Mouse (Mus musculus): ENCODE measurements around the gene Tnrc6a. TPM values are rescaled to one million over a fixed set of nuclear protein-coding genes. Genes with fewer than 3 reads are reported as not detected.
A peak's percentile ranks its signal among the peaks of the same experiment; 100 is the strongest.
"Not testable (repeated sequence)": the region's sequence is repeated elsewhere in the genome, so short reads cannot be mapped to it uniquely, and the experiment has no call there.

Gene Tnrc6a
- total RNA-seq (2015; ENCODE audit: low replicate concordance), result 5.4 and 13.6 TPM in 2 replicates
- 12.1 and 15.5 TPM in 2 replicates for total RNA-seq (2017; ENCODE audit: low replicate concordance)

- peak; percentile 96 for ATAC-seq (replicated peaks; ENCODE audit: low FRiP score, poor library complexity, severe bottlenecking)
Observed at GRCm38 (mm10) chr7:123123665-123124298, at the start of gene Tnrc6a. TSS of gene Tnrc6a (plus strand) at chr7:123123885.

- no peak for ATAC-seq (replicated peaks; ENCODE audit: low FRiP score, poor library complexity, severe bottlenecking)
Observed at GRCm38 (mm10) chr7:123082236-123082635, 41.4 kb upstream of the Tnrc6a start.

GRCm38 (mm10) chr7:123083441-123084123, 40.1 kb upstream of the Tnrc6a start:
- ATAC-seq (replicated peaks; ENCODE audit: low FRiP score, poor library complexity, severe bottlenecking), result no peak

GRCm38 (mm10) chr7:123084180-123084691, 39.4 kb upstream of the Tnrc6a start:
- no peak for ATAC-seq (replicated peaks; ENCODE audit: low FRiP score, poor library complexity, severe bottlenecking)

- ATAC-seq (replicated peaks; ENCODE audit: low FRiP score, poor library complexity, severe bottlenecking), result no peak
Observed at GRCm38 (mm10) chr7:123084708-123085107, 39.0 kb upstream of the Tnrc6a start.

- no peak for ATAC-seq (replicated peaks; ENCODE audit: low FRiP score, poor library complexity, severe bottlenecking)
Observed at GRCm38 (mm10) chr7:123088920-123089319, 34.8 kb upstream of the Tnrc6a start.

- no peak for ATAC-seq (replicated peaks; ENCODE audit: low FRiP score, poor library complexity, severe bottlenecking)
Observed at GRCm38 (mm10) chr7:123096344-123097120, 27.2 kb upstream of the Tnrc6a start.

- ATAC-seq (replicated peaks; ENCODE audit: low FRiP score, poor library complexity, severe bottlenecking), result no peak
Observed at GRCm38 (mm10) chr7:123097891-123098750, 25.6 kb upstream of the Tnrc6a start.

GRCm38 (mm10) chr7:123101295-123101694, 22.4 kb upstream of the Tnrc6a start:
- no peak for ATAC-seq (replicated peaks; ENCODE audit: low FRiP score, poor library complexity, severe bottlenecking)

GRCm38 (mm10) chr7:123105381-123105780, 18.3 kb upstream of the Tnrc6a start:
- ATAC-seq (replicated peaks; ENCODE audit: low FRiP score, poor library complexity, severe bottlenecking), result not testable (repeated sequence)

GRCm38 (mm10) chr7:123105906-123106305, 17.8 kb upstream of the Tnrc6a start:
- ATAC-seq (replicated peaks; ENCODE audit: low FRiP score, poor library complexity, severe bottlenecking), result no peak

GRCm38 (mm10) chr7:123106326-123106725, 17.4 kb upstream of the Tnrc6a start:
- ATAC-seq (replicated peaks; ENCODE audit: low FRiP score, poor library complexity, severe bottlenecking), result no peak

GRCm38 (mm10) chr7:123108058-123109055, 15.3 kb upstream of the Tnrc6a start:
- no peak for ATAC-seq (replicated peaks; ENCODE audit: low FRiP score, poor library complexity, severe bottlenecking)

GRCm38 (mm10) chr7:123109361-123110000, 14.2 kb upstream of the Tnrc6a start:
- ATAC-seq (replicated peaks; ENCODE audit: low FRiP score, poor library complexity, severe bottlenecking), result no peak

GRCm38 (mm10) chr7:123110135-123110534, 13.6 kb upstream of the Tnrc6a start:
- ATAC-seq (replicated peaks; ENCODE audit: low FRiP score, poor library complexity, severe bottlenecking), result no peak

- ATAC-seq (replicated peaks; ENCODE audit: low FRiP score, poor library complexity, severe bottlenecking), result no peak
Observed at GRCm38 (mm10) chr7:123113590-123113989, 10.1 kb upstream of the Tnrc6a start.

GRCm38 (mm10) chr7:123116799-123117198, 6.9 kb upstream of the Tnrc6a start:
- ATAC-seq (replicated peaks; ENCODE audit: low FRiP score, poor library complexity, severe bottlenecking), result no peak

GRCm38 (mm10) chr7:123117209-123117608, 6.5 kb upstream of the Tnrc6a start:
- ATAC-seq (replicated peaks; ENCODE audit: low FRiP score, poor library complexity, severe bottlenecking), result no peak

All from erythroblast, adult 5-6 weeks (primary cell).